Mouse (Mus musculus) induced T-regulatory cell, adult 2 months (primary cell): ENCODE results near the gene Stxbp1.
"Not testable (repeated sequence)": the region's sequence is repeated elsewhere in the genome, so short reads cannot be mapped to it uniquely, and the experiment has no call there.

Experiments used
- DNase-seq: peaks from one replicate; pipeline ENCODE4 v3.0.0-alpha.2; 2012; ENCODE audit warnings: low read depth

Stxbp1 gene

GRCm38 (mm10) chr2:32874070-32874469 is 27.0 kb upstream of the Stxbp1 start:
- DNase-seq: no peak

DNA sequence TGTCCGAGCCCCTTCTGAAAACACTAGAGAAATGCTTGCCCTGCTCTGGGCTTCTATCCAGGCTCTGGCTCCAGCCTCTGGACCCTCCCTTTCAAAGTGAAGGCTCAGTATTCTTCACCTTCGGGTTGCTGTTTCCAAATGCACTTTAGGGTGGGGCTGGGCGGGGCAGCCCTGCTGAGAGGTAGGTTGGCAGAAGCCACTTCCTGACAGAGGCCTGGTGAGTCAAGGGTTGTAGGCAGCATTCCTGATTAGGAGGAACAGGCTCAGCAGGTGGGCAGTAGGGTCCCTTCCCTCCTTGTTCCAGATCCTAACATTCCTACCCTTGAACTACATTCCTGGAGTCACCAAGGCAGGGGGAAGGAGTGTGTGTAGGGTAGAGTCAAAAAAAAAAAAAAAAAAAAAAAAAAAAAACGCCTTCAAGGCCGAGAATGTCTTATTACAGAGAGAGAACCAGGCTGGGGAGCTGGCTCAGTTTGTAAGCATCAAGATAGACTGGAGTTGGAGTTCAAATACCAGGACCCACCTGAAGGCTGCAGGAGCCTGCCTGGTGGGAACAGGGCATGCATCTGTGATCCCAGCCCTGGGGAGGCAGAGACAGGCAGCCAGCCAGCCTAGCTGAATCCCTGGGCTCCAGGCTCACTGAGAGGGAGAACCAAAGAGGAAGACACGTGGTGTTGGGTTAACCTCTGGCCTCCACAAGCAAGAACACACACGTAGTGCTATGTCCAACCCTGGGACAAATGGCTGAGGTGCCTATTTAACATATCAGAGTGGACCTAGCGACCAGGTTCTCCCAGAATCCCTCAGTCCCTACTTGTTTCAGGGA is 23.4 kb upstream of the Stxbp1 start:
- DNase-seq: peak; percentile 69

DNA sequence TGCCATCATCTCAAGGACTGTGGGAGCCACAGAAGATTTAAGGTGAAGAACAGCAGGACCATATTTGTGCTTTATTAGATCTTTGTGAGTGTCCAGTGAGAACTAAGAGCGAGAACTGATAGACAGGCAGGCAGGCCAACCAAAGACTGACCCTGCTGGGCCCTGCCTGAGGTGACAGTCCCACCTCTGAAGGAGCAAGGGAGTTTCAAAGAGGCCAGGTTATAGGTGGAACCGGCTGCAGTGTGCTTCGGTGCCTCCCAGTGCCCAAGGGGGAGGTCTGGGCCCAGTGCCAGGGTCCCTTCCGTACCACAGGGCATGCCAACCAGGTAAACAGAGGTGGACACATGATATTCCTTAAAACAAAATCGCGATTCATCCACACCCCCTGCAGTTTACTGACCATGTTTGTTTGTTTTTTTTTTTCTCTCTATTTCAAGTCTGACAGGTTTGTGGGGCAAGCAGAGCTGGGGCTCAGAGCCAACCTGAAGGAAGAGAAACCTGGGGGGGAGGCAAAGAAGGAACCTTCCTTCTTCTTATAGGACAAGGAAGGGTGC is 22.8 kb upstream of the Stxbp1 start:
- no peak for DNase-seq

- peak; percentile 70 for DNase-seq
Observed at GRCm38 (mm10) chr2:32867354-32867753, 20.3 kb upstream of the Stxbp1 start.

DNA sequence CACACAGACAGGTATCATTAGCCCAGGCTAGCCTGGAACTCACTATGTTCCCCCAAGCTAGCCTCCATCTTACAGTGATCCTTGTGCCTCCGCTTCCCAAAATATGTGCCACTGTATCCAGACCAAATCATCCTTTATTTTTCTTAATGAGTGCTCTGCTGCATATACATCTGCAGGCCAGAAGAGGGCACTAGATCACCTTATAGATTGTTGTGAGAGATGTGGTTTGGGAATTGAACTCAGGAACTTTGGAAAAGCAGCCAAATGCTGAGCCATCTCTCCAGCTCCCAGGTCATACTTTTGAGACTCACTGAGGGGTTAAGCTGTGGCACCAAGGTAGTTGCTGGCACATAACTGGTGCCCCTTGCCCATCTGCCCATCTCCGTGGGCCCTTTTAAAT is 17.7 kb upstream of the Stxbp1 start:
- DNase-seq: peak; percentile 69

- DNase-seq: no peak
Observed at GRCm38 (mm10) chr2:32863317-32863716, 16.3 kb upstream of the Stxbp1 start.

DNA sequence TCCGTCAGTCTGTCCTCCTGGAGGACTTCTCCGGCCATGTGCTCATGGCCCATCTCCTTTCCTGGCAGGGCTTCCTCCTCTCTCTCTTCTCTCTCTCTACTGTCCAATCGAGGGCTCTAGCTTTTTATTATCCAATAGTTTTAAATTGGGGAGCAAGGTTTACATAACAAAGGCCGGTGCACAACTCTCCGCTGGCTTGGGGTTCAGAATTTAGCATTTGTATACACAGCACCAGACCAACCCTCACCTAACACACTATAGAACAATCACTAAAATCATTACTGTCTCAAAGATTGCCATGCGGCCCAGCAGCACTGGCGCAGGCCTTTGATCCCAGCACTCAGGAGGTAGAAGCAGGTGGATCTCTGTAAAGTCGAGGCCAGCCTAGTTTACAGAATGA is 13.8 kb upstream of the Stxbp1 start:
- DNase-seq: no peak

- no peak for DNase-seq
Observed at GRCm38 (mm10) chr2:32859622-32860012, 12.6 kb upstream of the Stxbp1 start.

- peak; percentile 83 for DNase-seq
Observed at GRCm38 (mm10) chr2:32859010-32859621, 12.1 kb upstream of the Stxbp1 start.

GRCm38 (mm10) chr2:32857584-32857983 is 10.5 kb upstream of the Stxbp1 start:
- peak; percentile 88 for DNase-seq

- DNase-seq: no peak
Observed at GRCm38 (mm10) chr2:32855790-32856465, 8.9 kb upstream of the Stxbp1 start.

DNA sequence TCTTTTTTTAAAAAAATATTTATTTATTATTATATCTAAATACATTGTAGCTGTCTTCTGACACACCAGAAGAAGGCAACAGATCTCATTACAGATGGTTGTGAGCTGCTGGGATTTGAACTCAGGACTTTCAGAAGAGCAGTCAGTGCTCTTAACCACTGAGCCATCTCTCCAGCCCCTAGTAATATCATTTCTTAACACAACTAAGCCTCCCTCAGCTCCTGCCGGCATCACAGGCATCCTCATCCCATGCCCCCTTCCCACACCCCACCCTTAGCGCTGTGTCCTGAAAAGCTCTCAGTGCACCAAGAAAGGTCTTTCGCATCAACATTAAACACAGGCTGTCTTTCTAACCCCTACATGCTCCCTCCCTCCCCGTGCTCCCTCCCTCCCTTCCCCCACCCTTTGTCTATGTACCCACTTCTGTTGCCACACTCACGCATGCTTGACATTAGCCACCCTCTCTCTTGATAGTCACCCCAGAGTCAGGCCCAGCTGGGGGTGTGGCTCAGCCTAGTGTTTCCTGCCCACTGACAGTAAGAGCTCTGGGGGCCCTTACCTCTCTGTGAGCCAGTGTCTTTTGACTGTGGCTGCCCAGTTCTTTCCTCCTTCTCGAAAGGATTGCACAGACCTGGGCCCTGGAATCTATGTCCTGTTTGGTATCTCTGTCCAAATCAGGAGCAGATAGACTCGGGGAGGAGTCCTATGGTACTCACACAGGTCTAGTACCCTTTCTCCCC is 8.2 kb upstream of the Stxbp1 start:
- no peak for DNase-seq

- peak; percentile 93 for DNase-seq
Observed at GRCm38 (mm10) chr2:32854206-32854605, 7.2 kb upstream of the Stxbp1 start.

DNA sequence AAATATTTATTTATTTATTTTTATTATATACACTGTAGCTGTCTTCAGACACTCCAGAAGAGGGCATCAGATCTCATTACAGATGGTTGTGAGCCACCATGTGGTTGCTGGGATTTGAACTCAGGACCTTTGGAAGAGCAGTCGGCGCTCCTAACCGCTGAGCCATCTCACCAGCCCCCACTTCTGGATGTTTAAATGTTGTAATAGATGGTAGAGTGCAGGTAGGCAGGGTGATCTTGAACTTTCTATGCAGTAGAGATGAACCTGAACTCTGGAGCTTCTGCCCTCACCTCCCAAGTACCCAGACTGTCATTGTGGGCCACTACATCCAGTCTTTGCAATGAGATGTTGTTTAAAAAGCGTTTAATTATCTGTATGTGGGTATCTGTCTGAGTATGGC is 6.7 kb upstream of the Stxbp1 start:
- DNase-seq: not testable (repeated sequence)

GRCm38 (mm10) chr2:32852156-32852555 is 5.1 kb upstream of the Stxbp1 start:
- peak; percentile 62 for DNase-seq

- no peak for DNase-seq
Observed at GRCm38 (mm10) chr2:32847468-32847821, 400 bp upstream of the Stxbp1 start.

GRCm38 (mm10) chr2:32846101-32846804 is 792 bp downstream of the Stxbp1 start:
- DNase-seq: peak; percentile 63

- DNase-seq: no peak
Observed at GRCm38 (mm10) chr2:32845572-32846100, 1.4 kb downstream of the Stxbp1 start.

GRCm38 (mm10) chr2:32842558-32842957 is 4.5 kb downstream of the Stxbp1 start:
- peak; percentile 72 for DNase-seq

- no peak for DNase-seq
Observed at GRCm38 (mm10) chr2:32841099-32841498, 5.9 kb downstream of the Stxbp1 start.

DNA sequence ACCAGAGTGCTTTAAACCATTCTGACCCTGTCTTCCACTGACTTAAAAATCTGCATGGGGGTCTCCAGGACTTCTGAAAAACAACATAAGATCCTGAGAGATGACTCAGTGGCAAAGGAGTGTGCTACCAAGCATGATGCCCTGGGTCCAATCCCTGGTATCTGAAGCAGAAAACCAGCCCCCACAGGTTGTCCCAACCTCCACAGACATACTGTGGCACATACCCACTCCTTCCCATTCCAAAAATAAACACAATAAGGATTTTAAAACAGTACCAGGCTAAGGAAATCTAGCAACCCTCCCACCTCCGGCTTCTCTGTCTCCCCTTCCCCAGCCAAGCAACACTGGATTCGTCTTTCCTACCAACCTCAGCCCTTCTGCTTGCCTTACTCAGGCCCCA is 7.8 kb downstream of the Stxbp1 start:
- DNase-seq: no peak
